Mouse (Mus musculus) 3134 (cell line): ENCODE measurements around the gene Hsh2d.

ENCODE experiments used
- DNase-seq: peaks from one replicate; pipeline ENCODE4 v3.0.0-alpha.2; 2011; ENCODE audit warnings: low spot score; ENCODE audit not compliant: insufficient read length; ENCODE audit errors: extremely low read depth

Hsh2d gene

DNA sequence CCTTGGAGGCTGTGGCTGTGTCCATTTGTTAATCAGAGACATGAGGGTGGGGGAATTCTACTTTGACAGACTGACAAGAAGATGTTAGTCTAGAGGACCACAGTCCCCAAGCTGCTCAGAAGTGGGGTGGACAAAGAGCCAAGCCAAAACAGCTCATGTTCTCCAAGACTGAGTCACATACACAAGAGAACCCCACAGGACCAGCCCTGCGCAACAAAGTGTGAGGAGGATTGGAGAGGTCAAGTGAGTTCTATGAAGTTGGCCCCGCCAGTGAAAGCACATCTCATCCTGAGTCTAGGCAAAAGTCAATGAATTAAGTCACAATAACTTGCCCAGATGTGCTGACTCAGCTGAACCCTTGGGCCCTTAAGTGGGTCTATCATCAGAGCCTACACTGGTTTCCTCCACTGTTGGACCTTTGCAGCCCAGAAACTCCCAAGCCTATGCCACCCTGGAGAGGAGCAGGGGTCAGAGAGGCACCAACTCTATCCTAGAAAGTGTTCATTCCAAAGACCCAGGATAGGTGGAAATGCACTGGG is 1.6 kb upstream of the Hsh2d start:
- no peak for DNase-seq

DNA sequence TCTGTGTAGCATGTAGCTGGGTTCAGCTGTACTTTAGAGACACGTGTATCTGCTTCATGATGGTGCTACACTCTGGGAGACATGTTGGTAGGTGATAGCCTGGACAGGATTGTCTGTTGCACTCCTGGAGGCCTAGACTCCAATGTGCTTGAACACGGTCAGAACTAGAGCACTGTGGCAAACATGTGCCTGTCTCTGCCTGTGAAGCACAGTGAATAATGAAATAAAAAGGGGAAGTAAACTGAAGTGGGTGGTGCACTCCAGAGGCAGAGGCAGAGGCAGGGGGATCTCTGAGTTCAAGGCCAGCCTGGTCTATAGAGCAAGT is 739 bp downstream of the Hsh2d start:
- no peak for DNase-seq

DNA sequence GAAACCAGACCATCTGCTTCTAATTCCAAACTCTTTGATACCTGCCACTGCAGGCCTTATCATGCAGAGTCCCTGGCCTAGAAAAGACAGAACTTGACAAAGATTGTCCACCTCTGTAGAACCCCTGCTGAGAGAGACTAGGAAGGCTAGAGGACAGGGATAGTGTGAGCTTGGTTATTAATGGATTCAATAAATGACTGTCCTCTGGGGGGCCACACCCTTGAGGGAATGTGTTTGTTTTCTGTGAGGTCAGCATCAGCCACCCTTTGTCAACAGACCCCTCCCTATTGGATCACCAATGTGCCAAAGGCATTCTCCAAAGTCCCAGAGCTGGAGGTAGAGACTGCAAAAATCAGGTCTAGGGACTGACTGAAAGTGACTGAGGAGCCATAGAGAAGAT is 2.6 kb downstream of the Hsh2d start:
- no peak for DNase-seq

DNA sequence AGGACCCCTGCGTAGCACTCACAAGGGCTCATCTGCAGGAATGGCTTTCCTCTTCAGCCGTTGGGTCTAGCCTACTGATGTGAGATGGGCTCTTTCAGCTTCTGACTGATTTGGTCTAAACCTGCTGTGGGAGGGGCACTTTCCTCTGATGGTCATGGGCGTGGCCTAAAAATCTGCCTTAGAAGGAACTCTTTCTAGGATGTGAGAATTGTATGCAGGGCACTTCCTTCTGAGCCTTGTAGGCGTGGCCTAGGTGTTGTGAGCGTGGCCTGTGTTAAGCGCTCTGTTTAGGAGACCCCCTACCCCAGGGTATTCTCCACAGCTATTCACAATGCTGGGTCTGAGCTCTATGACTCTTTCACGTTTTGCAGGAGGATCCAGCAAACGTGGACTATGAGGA is 8.6 kb downstream of the Hsh2d start:
- no peak for DNase-seq

DNA sequence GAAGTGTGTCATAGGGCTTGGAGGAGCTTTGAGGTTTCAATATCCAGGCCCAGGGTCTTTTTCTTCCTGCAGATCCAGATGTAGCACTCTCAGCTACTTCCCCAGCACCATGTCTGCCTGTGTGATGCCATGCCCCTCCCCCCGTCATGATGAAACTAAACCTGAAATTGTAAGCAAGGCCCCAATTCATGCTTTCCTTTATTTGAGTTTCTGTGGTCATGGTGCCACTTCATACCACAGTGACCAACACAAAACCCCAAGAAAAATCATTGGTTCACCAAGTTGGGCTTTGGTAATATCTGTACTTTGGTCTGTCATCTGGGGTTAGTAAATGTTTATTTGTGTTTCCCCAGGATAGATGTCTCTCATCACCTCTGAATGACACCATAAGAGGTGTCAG is 19.1 kb downstream of the Hsh2d start:
- DNase-seq = no peak

DNA sequence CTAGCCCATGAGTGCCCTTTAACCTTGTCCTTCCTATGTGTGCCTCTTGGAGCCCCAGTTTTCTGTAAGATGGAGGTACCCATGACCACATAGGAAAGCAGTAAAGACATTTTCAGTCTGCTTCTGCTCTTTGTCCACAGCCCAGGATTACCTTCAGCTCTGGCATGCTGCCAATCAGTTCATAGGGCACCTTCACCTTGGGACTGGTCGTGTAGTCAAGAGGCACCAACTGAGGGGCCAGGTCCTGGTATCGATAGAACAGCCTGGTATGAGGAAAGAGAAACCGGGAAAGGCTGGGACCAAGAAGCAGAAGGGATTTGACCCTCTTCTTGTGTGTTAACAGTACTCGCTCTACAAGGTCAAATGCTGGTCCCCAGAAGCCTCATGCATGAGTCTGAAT is 20.8 kb downstream of the Hsh2d start:
- no peak for DNase-seq

DNA sequence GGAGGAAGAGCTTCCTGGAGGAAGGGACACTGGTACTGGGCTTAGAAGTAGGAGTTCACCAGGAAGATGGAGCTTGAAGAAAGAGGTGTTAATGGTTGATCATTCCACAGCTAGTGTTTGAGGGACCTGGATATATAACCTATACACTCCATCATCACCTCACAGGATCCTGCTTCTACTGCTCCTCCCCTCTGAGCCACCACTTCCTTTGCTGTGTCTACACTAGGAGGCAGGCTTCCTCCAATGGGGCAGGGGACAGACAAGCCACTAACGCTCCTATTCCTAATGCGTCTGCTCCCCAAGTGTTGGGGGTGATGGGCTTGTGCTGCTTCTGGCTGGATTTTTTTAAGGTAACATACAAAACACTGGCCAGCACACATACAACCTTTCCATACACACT is 21.3 kb downstream of the Hsh2d start:
- no peak for DNase-seq

DNA sequence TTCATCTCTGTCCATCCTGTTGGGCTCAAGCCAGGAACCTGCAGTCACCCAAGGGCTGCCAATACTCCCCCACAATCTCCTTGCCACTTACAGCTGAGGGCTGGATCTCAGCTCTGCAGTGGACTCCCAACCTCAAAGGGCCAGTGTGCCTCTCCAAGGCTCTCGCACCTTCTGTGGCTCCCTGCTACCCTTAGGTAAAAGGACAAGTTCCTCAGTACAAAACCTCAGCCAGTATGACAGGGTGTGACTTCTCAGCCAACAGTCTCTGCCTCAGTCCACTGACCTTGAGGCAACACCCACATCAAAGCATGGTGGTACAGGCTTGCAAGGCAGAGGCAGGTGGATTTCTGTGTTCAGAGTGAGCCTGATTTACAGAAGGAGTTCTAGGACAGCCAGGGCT is 22.4 kb downstream of the Hsh2d start:
- DNase-seq = no peak

DNA sequence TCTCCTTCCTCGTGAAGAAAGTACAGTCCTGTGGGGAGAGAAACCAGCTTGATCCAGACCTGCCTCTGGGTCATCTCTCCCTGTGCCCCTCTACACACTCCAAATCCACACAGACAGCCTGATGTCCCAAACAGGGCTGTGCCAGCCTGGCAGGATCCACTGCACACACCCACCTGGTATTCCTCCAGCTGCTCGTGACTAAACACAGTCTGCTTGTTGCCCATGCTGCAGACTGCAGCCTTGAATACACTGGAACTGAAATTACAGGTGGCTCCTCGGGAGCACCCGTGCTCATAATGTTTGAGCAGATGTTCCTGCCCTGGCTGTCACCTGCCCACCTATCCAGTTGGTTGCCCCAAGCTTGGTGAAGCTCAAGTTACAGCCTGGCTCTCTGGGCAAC is 23.3 kb downstream of the Hsh2d start, which contains the start of gene Cib3:
TSS of gene Cib3 (minus strand) at position 87 of the 400 bp plus-strand sequence.
- DNase-seq = no peak

DNA sequence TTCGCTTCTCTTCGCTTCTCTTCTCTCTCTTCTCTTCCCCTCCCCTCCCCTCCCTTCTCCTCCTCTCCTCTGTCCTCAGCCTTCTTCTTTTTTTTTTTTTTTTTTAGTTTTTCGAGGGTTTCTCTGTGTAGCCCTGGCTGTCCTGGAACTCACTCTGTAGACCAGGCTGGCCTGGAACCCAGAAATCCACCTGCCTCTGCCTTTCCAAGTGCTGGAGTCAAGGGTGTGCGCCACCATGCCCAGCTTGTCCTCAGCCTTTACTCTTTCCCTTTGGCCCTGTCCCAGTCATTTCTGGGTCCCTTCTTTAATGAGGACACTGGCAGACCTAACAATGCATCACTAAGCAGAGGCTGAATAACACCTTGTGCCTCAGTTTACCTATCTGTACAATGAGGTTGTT is 24.1 kb downstream of the Hsh2d start, which contains the start of gene Gm11034:
TSS of gene Gm11034 (minus strand) at position 101 of the 400 bp plus-strand sequence.
- no peak for DNase-seq

DNA sequence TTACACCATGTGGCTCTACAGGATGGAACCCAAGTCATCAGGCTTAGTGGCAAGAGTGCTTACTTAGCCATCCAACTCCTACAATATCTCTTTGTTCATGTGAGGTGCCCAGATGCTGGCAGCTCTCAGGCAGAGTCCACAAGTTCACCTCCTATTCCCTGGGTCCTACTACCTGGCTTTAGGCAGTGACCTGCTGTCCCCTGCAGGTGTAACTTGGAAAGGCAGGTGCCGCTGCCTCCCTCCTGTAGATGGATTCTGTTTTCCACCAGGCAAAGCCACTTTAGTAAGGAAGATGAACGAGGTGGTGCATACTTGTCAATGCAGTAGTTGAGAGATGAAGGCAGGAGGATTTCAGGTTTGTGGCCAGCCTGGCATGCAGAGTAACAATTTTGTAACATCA is 25.6 kb downstream of the Hsh2d start:
- no peak for DNase-seq

DNA sequence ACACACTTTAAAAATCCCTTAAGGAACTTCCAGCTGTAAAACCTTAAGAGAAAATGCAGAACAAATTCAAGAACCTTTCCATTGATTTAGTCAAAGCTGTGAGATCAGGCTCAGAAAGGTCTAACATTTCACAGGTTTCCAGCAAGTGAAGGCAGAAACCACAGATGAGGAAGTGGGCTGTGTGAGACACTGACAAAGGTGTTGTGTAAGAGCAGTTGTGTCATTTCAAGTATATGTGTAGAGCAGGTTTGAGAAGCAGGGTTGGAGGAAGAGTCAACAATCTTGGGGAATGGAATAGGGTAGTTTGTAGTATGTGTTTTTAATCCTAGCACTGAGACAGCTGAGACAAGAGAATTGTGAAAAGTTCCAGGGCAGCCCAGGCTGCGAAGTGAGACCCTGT is 26.4 kb downstream of the Hsh2d start:
- no peak for DNase-seq

DNA sequence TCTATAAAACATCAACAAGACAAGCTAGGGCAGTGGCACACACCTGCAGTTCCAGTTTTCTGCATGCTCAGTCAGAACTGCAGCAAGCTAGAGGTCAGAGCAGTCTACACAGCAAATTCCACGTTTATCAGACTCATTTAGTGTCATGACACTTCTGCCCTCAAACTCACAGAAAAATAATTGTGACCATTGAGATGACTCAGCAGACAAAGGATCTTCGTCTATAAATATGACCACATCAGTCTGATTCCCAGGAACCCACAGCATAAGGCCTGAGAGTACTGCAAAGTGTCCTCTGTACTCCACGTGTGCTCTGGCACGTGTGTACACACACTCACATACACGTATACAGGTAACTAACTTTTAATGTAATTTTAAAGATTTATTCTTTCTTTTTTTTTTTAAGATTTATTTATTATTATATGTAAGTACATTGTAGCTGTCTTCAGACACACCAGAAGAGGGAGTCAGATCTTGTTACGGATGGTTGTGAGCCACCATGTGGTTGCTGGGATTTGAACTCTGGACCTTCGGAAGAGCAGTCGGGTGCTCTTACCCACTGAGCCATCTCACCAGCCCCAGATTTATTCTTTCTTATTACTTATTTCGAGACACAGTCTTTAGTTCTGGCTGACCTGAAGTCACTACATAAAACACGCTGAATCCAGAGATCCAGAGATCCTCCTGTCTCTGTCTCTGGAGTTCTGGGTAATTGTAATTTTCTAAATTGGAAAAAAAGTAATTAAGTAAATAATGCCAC is 29.5 kb downstream of the Hsh2d start:
- DNase-seq = no peak

DNA sequence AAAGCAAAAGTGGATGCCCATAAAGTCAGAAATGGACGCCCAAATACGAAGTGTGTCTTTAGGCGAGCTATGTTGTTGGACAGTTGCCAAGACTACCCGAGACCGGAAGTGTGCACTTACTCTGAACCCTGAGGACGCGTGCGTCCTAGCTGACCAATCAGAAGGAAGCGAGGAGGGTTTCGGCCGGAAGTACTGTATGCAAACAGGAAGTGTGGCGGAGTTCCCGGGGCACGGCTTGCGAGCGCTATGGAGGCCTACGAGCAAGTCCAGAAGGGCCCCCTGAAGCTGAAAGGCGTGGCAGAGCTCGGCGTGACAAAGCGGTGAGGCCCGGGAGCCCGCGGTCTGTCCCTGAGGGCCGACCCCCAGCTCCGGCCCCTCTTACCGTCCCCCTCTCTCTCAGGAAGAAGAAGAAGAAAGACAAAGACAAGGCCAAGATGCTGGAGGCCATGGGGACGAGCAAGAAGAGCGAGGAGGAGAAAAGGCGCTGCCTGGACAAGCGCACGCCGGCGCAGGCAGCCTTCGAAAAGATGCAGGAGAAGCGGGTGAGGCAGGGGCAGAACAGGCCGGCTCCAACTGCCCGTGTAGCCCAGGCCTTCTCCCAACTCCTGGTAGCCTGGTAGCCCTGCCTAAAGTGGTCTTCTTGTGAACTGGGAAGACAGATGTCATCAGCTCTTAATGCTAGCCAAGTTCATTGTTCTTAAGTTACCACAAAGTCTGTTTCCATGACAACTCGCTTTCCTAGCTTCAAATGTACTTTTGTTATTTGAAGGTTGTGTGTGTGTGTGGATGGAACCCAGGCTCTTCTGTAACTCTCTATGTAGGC is 30.3 kb downstream of the Hsh2d start, which contains the start of gene Fam32a:
TSS of gene Fam32a (plus strand) at position 190 of the 823 bp plus-strand sequence.
- DNase-seq = peak; percentile 85

DNA sequence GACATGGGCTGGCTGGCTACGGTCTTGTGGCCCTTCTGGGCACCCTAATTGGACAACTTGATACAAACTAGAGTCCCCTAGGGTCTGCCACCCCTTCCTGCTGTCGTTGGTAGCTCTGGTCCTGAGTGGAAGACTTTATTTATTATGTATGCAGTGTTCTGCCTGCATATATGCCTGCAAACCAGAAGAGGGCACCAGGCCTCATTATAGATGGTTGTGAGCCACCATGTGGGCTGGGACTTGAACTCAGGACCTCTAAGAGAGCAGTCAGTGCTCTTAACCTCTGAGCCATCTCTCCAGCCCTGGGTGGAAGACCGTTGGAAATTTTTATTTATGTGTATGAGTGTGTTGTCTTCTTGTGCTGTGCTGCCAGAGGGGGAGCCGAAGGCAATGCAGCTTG is 31.3 kb downstream of the Hsh2d start:
- DNase-seq = no peak

DNA sequence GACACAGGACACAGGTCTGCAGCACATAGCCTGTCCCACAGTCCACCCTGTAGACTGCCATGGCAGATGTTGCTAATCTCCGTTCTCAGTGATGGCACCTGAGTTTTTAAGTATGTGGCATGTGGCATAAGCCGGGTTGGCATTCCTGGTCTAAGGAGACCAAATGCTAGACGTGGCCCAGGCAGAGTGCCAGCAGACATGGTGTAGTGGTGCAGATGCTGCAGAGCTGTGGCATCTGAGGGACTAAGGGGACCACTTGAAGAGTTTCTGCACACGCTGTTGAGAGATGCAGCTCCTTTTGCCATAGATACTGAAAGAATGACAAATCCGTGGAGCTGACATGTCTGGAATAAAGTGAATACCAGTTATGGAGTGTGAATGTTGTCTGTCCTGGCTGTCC is 33.2 kb downstream of the Hsh2d start:
- no peak for DNase-seq

DNA sequence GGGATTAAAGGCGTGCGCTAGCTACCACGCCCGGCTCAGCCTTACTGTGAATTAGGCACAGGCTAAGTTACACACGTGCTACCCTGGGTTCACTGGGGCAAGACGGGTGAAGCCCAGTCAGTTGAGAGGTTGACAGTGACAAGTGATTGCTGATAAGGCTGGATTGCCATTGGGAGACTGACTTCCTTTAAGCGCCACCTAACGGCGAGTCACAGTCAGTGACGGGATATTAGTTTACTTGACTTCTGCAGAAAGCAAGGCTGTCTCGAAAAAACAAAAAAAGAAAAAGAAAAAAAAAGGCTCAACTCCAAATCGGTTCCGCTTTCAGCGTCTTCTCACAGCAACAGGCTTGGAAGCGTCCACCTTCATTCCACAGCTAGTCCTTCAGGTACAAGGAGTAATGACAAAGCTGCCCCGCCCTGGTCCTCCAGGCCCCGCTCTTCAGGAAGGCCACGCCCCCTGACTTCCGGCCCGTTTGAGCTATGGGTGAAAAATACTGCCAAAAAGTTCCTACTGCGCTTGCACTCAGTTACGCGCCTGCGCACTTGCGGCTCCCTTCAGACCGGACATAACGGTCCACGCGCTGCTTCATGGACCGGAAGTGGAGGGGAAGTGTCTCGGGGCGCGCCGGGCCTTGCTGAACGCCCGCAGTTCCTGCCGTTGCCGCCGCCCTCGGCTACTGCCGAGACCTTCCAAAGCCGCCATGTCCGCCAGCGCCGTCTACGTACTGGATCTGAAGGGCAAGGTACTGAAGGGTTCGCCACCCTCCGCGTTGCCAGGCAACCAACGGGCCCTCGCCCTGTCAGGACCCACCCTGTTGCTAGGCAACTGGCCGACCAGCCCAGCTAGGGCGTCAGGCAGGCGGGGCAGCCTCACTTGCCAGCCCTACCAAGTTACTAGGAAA is 50.3 kb downstream of the Hsh2d start, which contains the start of gene Ap1m1:
TSS of gene Ap1m1 (plus strand) at position 520 of the 904 bp plus-strand sequence.
- DNase-seq = peak; percentile 98

DNA sequence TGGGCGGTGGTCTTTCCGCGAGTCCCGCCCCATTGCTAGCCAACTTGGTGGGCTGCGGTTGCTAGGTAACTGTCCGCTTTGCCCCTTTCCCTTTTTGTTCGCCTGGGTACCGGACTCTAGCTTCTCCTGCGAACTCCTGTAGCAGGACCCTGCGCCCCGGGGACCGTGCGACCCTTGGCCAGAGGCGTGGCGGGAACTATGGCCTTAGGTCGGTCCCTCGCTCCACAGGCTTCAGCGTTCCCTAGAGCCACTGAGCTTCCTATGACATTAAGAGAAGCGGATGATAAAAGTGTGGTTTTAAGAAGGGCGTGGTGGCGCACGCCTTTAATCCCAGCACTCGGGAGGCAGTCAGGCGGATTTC is 50.9 kb downstream of the Hsh2d start:
- no peak for DNase-seq

DNA sequence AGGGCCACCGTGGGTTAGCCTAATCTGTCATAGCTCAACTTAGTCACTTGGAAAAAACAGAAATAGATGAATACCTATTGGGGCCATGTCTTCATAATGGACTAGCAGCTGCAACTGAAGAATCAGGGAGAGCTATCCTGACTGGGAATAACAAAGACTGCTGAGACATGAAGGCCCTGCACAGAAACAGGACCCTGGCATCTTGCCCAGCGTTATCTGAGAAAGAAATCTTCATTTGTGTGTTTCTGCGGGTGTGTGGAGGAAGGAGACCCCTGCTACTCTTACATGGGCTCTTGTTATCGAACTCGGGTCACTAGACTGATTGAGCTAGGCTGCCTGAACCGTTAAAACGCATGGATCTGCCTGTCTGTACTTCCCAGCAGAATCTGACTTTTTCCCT is 51.5 kb downstream of the Hsh2d start:
- DNase-seq = no peak

DNA sequence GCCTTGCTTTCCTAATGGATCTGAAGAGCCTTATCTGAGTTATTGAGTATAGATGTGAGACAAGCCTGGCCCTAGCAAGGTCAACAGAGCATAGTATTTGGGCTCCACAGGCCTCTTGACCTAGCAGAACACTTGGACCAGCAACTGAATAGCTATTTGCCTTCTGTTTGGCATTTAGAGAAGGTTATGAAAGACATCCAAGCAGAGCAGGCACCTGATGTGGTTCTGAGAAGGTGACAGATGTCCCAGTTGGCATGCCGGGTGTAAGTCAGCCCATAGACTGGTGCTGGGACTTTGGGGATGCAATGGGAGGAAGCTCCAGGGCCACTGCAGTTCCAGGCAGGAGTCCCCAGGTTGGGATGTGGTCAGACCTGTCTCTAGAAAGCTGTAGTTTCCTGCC is 52.8 kb downstream of the Hsh2d start:
- no peak for DNase-seq

DNA sequence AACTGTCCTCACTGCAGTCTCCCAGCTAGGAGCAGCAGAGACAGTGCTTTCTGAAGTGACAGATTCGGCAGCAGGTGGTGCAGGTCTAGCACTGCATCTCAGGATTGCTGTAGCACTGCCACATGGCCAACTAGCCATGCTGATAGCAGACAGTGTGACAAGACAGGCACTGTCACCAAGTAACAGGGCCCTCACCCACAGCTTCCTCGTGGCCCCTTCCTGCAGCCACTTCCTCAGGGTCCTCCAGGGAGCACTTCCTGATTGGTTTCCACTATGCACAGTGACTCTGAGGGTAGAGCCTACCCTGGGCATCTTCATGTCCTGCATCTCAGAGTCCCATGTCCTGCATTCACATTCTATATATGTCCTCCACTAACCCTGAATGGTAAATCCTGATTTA is 55.2 kb downstream of the Hsh2d start:
- no peak for DNase-seq
